Comparison of ENCODE assay signal across 12 mouse cellular contexts in genomic region chr8:83140701-83141111, GRCm38 (mm10). TPM values are rescaled to one million over a fixed set of nuclear protein-coding genes. Genes with fewer than 3 reads are reported as not detected.
A peak's percentile ranks its signal among the peaks of the same experiment; 100 is the strongest.
DNase-seq lines count a peak whose midpoint lies in the region; ATAC-seq lines count a peak whose summit lies in the region.
"Had no signal": no experiment of that assay in that cellular context is flagged by ENCODE, and none has a peak within 500 bp of the region (broad histone marks: within the 10 kb centered on the region; RNA-seq: fewer than 3 reads in every experiment).

No protein-coding gene starts in this region.

- DNase-seq in lung, adult 18-20 months: peak; percentile 14 to 24
- no peak for DNase-seq in lung, postnatal 4 days
- peak; percentile 15 for DNase-seq in lung, postnatal 10 days
- DNase-seq in splenic B cell, adult 2 months (ENCODE audit: low read depth, low spot score): peak; percentile 60
- no peak for DNase-seq in left cerebral cortex, adult 9 months (ENCODE audit: low spot score in 2 of 2)
- DNase-seq: cerebellum, adult 8-10 months; kidney, adult 8-10 months; right cerebral cortex, postnatal 14 days; thymus, adult 18-20 months had no signal

- no peaks in the 10 kb centered on the region for H3K4me1 ChIP-seq in forebrain, embryonic 13.5 days

- no peak overlapping the region for H3K27ac ChIP-seq in forebrain, embryonic 13.5 days

- H3K9me3 ChIP-seq in forebrain, embryonic 13.5 days (replicated peaks): no peaks in the 10 kb centered on the region
- H3K9me3 ChIP-seq: G1E had no signal

- H3K27me3 ChIP-seq in splenic B cell, adult 2 months (ENCODE audit: control insufficient read depth, insufficient read depth, low read length, poor library complexity, severe bottlenecking): no peaks in the 10 kb centered on the region
- no peaks in the 10 kb centered on the region for H3K27me3 ChIP-seq in forebrain, embryonic 13.5 days

- peak; percentile 87 for ATAC-seq in granulocyte monocyte progenitor cell, adult 5-6 weeks (replicated peaks; ENCODE audit: poor library complexity, severe bottlenecking)
- ATAC-seq in forebrain, embryonic 13.5 days: no peak

- H3K4me3 ChIP-seq in forebrain, embryonic 13.5 days: no peak overlapping the region

- 70% methylated on average over 3 of the region's 3 CpGs for WGBS in forebrain, embryonic 13.5 days

- H3K36me3 ChIP-seq in splenic B cell, adult 2 months (ENCODE audit: control insufficient read depth, insufficient read depth, low read length, poor library complexity, severe bottlenecking): no peaks in the 10 kb centered on the region
- no peaks in the 10 kb centered on the region for H3K36me3 ChIP-seq in forebrain, embryonic 13.5 days (ENCODE audit: poor library complexity, severe bottlenecking)
- H3K36me3 ChIP-seq: G1E had no signal

- no peak overlapping the region for H3K4me2 ChIP-seq in forebrain, embryonic 13.5 days

- no peak overlapping the region for H3K9ac ChIP-seq in forebrain, embryonic 13.5 days

RNA-seq across cellular contexts. Expression of gene Tbc1d9, which starts 24.4 kb away (rescaled TPM):
- 0.30 TPM in 1 of 2 replicates, not detected in the other for total RNA-seq in granulocyte monocyte progenitor cell, adult 5-6 weeks (2014; fragmentation: Nextera tagmentation)
- 0.60 and 1.8 TPM in 2 replicates for total RNA-seq in granulocyte monocyte progenitor cell, adult 5-6 weeks (2017)
- polyA plus RNA-seq in forebrain, embryonic 13.5 days (2015; fragmentation: Nextera tagmentation; extraction: Ambion mirVana): 9.3 and 11.5 TPM in 2 replicates
- polyA plus RNA-seq: G1E had no signal

RNA-seq across cellular contexts. Expression of gene Gm10645, which starts 25.3 kb away (rescaled TPM):
- not detected in 2 replicates for total RNA-seq in granulocyte monocyte progenitor cell, adult 5-6 weeks (2014; fragmentation: Nextera tagmentation)
- total RNA-seq in granulocyte monocyte progenitor cell, adult 5-6 weeks (2017): not detected in 2 replicates
- 5.1 and 5.2 TPM in 2 replicates for polyA plus RNA-seq in forebrain, embryonic 13.5 days (2015; fragmentation: Nextera tagmentation; extraction: Ambion mirVana)
- total RNA-seq: G1E had no signal
- polyA plus RNA-seq: G1E had no signal

Comparison
In these comparisons a context has a peak if more than half of its experiments do, and no peak if none do; other contexts are left out.
1. DNase-seq: peak in lung, adult 18-20 months (2 of 2), lung, postnatal 10 days (single experiment) and splenic B cell, adult 2 months (single experiment); none in lung, postnatal 4 days (0 of 2) and left cerebral cortex, adult 9 months (0 of 2).